Comparison of ENCODE assay signal across 17 mouse cellular contexts in the genomic region with DNA sequence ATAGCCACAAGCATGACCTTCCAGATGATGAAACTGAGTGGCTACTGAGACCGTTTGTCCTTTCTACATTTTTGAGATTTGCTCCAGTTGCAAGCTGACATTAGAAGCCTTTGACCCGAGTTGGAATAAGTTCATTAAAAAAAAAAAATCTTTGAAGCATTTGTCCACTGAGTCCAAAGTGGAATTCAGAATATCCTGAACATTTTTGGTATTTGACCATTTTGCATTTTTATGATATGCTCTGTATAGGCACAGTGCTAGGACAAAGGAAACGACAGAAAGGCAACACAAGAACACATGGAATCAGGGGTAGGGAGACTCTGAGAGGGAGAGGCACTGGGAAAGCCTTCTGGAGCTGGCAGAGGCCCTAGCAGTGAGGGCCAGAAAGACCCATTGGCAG.
"Had no signal": no experiment of that assay in that cellular context is flagged by ENCODE, and none has a peak within 500 bp of the region (broad histone marks: within the 10 kb centered on the region; RNA-seq: fewer than 3 reads in every experiment).

No protein-coding gene starts in this region.

- H3K27ac ChIP-seq: neural tube, embryonic 12.5 days; neural tube, embryonic 13.5 days; neural tube, embryonic 15.5 days; stomach, embryonic 15.5 days; stomach, postnatal 0 days had no signal

- H3K4me3 ChIP-seq: neural tube, embryonic 12.5 days; neural tube, embryonic 13.5 days; neural tube, embryonic 15.5 days; stomach, embryonic 15.5 days had no signal

- DNase-seq: retina, postnatal 1 day; right cerebral cortex, adult 18-20 months; right cerebral cortex, postnatal 14 days; right cerebral cortex, postnatal 25 days; right cerebral cortex, postnatal 4 days; spleen, adult 18-20 months; thymus, adult 18-20 months; thymus, adult 2 months; thymus, postnatal 14 days; thymus, postnatal 25 days; thymus, postnatal 36 days; thymus, postnatal 4 days had no signal

- H3K27me3 ChIP-seq: neural tube, embryonic 12.5 days; neural tube, embryonic 13.5 days; neural tube, embryonic 15.5 days; stomach, embryonic 15.5 days had no signal

- H3K36me3 ChIP-seq: neural tube, embryonic 12.5 days; neural tube, embryonic 13.5 days; neural tube, embryonic 15.5 days; stomach, embryonic 15.5 days had no signal

- H3K4me1 ChIP-seq: neural tube, embryonic 12.5 days; neural tube, embryonic 13.5 days; neural tube, embryonic 15.5 days; stomach, embryonic 15.5 days had no signal
